Mouse (Mus musculus) kidney, embryonic 16.5 days (tissue): ENCODE data around the gene Usp13. TPM values are rescaled to one million over a fixed set of nuclear protein-coding genes. Genes with fewer than 3 reads are reported as not detected.

ENCODE experiments used
- ATAC-seq: fragments of 200-750 bp; cut with Nextera tagmentation; 2 replicates; pipeline ENCODE4 v1.8.0; 2017; ENCODE audit warnings: moderate TSS enrichment; ENCODE audit not compliant: low FRiP score, low TSS enrichment
- H3K27ac ChIP-seq: fragments of 300-500 bp; sonication (generic); 2 replicates; pipeline ENCODE4 v1.5.1; 2014; ENCODE audit warnings: low read length
- H3K27me3 ChIP-seq: fragments of 300-500 bp; sonication (generic); 2 replicates; pipeline ENCODE4 v1.6.1; 2014; ENCODE audit warnings: low read length, control low read depth, mixed read lengths; ENCODE audit not compliant: insufficient read depth
- H3K36me3 ChIP-seq: fragments of 300-500 bp; sonication (generic); 2 replicates; pipeline ENCODE4 v1.6.1; 2014; ENCODE audit warnings: low read length, control low read depth, mixed read lengths; ENCODE audit not compliant: insufficient read depth
- H3K4me1 ChIP-seq: fragments of 300-500 bp; sonication (generic); 2 replicates; pipeline ENCODE4 v1.6.1; 2014; ENCODE audit warnings: low read length, control low read depth, mixed read lengths; ENCODE audit not compliant: insufficient read depth
- H3K4me2 ChIP-seq: fragments of 300-500 bp; sonication (generic); replicated peaks from 2 replicates; pipeline ENCODE4 v1.6.1; 2014; ENCODE audit warnings: low read depth, low read length
- H3K4me3 ChIP-seq: fragments of 300-500 bp; sonication (generic); 2 replicates; pipeline ENCODE4 v1.5.1; 2014; ENCODE audit warnings: mild to moderate bottlenecking, low read length
- H3K9ac ChIP-seq: fragments of 300-500 bp; sonication (generic); replicated peaks from 2 replicates; pipeline ENCODE4 v1.6.1; 2014; ENCODE audit warnings: low read length
- H3K9me3 ChIP-seq: fragments of 300-500 bp; sonication (generic); 2 replicates; pipeline ENCODE4 v1.6.1; 2016; ENCODE audit warnings: low read length, control low read depth
- WGBS: fragments of 180-500 bp; shearing (Covaris S2); extraction: QIAGEN DNeasy Blood & Tissue Kit; methylation state at CpG from one replicate; pipeline ENCODE4 v1.1.7; 2014; 5-methylcytosine and 5-hydroxymethylcytosine counted together
- polyA plus RNA-seq: library from polyadenylated mRNA; unstranded; fragments of >200 nt; fragmentation: Nextera tagmentation; extraction: Ambion mirVana; gene quantifications from 2 replicates; pipeline ENCODE4 v1.2.1, GENCODE M21; 2015

Gene Usp13
- polyA plus RNA-seq, 1 experiment from 2014 or later = 5.2 TPM

GRCm38 (mm10) chr3:32910071-32910551 is 92.8 kb downstream of the Usp13 start:
- H3K27ac ChIP-seq = no peak overlapping the region
- no peak overlapping the region for H3K4me2 ChIP-seq
- no peaks in the 10 kb centered on the region for H3K27me3 ChIP-seq
- no peak overlapping the region for H3K4me3 ChIP-seq
- no peaks in the 10 kb centered on the region for H3K9me3 ChIP-seq
- 0 out of 2 replicates have a peak, but pooled peaks cover 8% of the 10 kb centered on the region for H3K36me3 ChIP-seq
- H3K4me1 ChIP-seq = no peaks in the 10 kb centered on the region
- ATAC-seq = peak; percentile 71; the same call in 1 of the 2 replicates
- 34% methylated on average over 7 of the region's 7 CpGs for WGBS
- no peak overlapping the region for H3K9ac ChIP-seq

DNA sequence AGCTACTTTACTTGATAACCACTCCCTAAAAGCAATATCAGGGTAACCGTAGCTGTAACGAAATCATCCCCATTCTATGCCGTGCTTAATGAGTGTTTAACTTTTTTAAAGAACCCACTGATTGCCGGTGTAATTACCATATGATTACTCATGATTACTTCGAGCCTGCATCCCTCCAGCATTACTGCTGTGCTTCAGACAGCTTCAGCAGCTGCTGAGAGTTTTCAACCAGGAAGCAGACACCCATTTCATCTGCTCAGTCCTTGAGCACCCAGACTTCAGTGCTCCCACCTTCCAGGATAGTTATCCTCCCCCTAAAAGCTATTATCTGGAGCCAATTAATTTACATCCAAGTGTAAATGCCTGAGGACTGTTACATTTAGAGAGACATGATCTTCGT is 106.8 kb downstream of the Usp13 start:
- ATAC-seq = no peak
- no peaks in the 10 kb centered on the region for H3K9me3 ChIP-seq
- H3K36me3 ChIP-seq = peaks cover 10% of the 10 kb centered on the region; the same call in 1 of the 2 replicates
- no peaks in the 10 kb centered on the region for H3K27me3 ChIP-seq
- 85% methylated on average over 6 of the region's 6 CpGs for WGBS
- no peak overlapping the region for H3K4me3 ChIP-seq
- H3K9ac ChIP-seq = no peak overlapping the region
- no peak overlapping the region for H3K27ac ChIP-seq
- no peaks in the 10 kb centered on the region for H3K4me1 ChIP-seq
- H3K4me2 ChIP-seq = no peak overlapping the region

- no peaks in the 10 kb centered on the region for H3K9me3 ChIP-seq
- H3K9ac ChIP-seq = no peak overlapping the region
- H3K4me2 ChIP-seq = no peak overlapping the region
- H3K27ac ChIP-seq = no peak overlapping the region
- 57% methylated on average over 8 of the region's 8 CpGs for WGBS
- H3K4me1 ChIP-seq = peaks cover 3% of the 10 kb centered on the region; the same call in 1 of the 2 replicates
- H3K27me3 ChIP-seq = no peaks in the 10 kb centered on the region
- no peak overlapping the region for H3K4me3 ChIP-seq
- no peaks in the 10 kb centered on the region for H3K36me3 ChIP-seq
- ATAC-seq = no peak
These were observed 122.6 kb downstream of the Usp13 start for GRCm38 (mm10) chr3:32939802-32940501.

GRCm38 (mm10) chr3:32947486-32947885 is 130.1 kb downstream of the Usp13 start:
- WGBS = 90% methylated on average over 5 of the region's 5 CpGs
- H3K9me3 ChIP-seq = no peaks in the 10 kb centered on the region
- H3K36me3 ChIP-seq = no peaks in the 10 kb centered on the region
- H3K4me2 ChIP-seq = no peak overlapping the region
- H3K4me3 ChIP-seq = no peak overlapping the region
- ATAC-seq = no peak
- H3K4me1 ChIP-seq = no peaks in the 10 kb centered on the region
- no peaks in the 10 kb centered on the region for H3K27me3 ChIP-seq
- no peak overlapping the region for H3K27ac ChIP-seq
- no peak overlapping the region for H3K9ac ChIP-seq

DNA sequence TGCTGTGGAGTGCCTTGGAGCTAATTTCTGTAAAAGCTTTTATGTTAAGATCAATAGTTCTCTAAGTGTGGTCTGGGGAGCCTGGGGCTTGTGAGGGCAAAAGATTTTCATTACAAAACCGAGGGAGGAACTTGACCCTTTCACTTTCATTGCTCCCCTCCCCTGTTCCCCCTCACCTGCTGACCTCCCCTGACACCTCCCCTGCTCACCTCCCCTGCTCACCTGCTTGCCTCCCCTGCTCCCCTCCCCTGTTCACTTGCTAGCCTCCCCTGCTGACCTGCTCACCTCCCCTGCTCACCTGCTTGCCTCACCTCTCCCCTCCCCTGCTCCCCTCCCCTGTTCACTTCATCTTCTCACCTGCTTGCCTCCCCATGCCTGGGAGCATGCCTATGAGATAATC is 134.0 kb downstream of the Usp13 start:
- ATAC-seq = no peak
- Histone ChIP-seq H3K9me3 (no peaks in the 10 kb centered on the region), H3K4me1 (no peaks in the 10 kb centered on the region), H3K4me3 (no peak overlapping the region), H3K4me2 (no peak overlapping the region), H3K9ac (no peak overlapping the region), H3K27ac (no peak overlapping the region), H3K36me3 (no peaks in the 10 kb centered on the region), H3K27me3 (no peaks in the 10 kb centered on the region)
- WGBS = 14% methylated on average over 1 of the region's 1 CpGs

DNA sequence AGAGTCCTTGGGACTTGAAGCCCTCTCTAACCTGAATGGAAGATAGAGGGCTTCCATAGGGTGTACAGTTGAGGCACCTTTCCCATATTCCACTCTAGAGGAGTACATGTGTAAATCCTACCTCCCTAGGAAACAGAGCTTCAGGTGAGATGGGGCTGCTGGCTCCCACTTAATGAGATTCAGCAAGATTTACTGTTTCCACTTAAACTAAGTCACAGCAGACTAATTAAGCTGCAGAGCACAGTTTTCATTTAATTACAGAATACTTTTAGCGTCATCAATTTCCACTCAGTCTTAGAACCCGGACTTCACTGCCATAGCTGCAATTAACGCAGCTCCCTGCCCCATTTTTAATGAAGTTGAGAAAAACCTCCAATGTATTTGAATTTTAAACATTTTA is 144.1 kb downstream of the Usp13 start:
- 68% methylated on average over 3 of the region's 3 CpGs for WGBS
- Histone ChIP-seq H3K27me3 (no peaks in the 10 kb centered on the region), H3K4me3 (no peak overlapping the region), H3K4me2 (no peak overlapping the region), H3K36me3 (no peaks in the 10 kb centered on the region), H3K9me3 (no peaks in the 10 kb centered on the region), H3K4me1 (no peaks in the 10 kb centered on the region), H3K27ac (no peak overlapping the region), H3K9ac (no peak overlapping the region)
- no peak for ATAC-seq

DNA sequence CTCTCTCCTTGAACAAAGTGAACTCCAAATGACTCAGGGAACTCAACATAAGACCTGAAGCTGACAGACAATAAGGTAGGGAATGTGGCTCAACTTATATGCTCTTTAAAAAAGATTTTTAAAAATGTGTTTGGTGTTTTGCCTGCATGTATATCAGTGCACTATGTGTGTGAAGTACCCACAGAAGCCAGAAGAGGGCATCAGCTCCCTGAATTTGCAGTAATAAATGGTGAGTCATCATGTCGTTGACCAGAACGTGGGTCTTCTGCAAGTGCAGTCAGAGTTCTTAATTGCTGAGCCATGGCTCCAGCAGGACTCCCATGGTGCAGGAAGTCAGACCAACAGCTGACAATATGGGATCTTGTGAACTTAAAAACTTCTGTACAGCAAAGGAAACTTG is 148.2 kb downstream of the Usp13 start:
- Histone ChIP-seq H3K9me3 (no peaks in the 10 kb centered on the region), H3K9ac (no peak overlapping the region), H3K4me1 (no peaks in the 10 kb centered on the region), H3K4me2 (no peak overlapping the region), H3K4me3 (no peak overlapping the region), H3K27me3 (no peaks in the 10 kb centered on the region), H3K27ac (no peak overlapping the region), H3K36me3 (no peaks in the 10 kb centered on the region)
- ATAC-seq = no peak
- WGBS = 0% methylated on average over 2 of the region's 2 CpGs

GRCm38 (mm10) chr3:32968671-32969425 is 151.5 kb downstream of the Usp13 start:
- no peak overlapping the region for H3K27ac ChIP-seq
- WGBS = 63% methylated on average over 1 of the region's 1 CpGs
- H3K36me3 ChIP-seq = no peaks in the 10 kb centered on the region
- H3K9ac ChIP-seq = no peak overlapping the region
- H3K4me3 ChIP-seq = no peak overlapping the region
- no peaks in the 10 kb centered on the region for H3K9me3 ChIP-seq
- H3K27me3 ChIP-seq = no peaks in the 10 kb centered on the region
- no peak for ATAC-seq
- no peak overlapping the region for H3K4me2 ChIP-seq
- H3K4me1 ChIP-seq = no peaks in the 10 kb centered on the region

GRCm38 (mm10) chr3:32970257-32970656 is 152.9 kb downstream of the Usp13 start:
- ATAC-seq = no peak
- Histone ChIP-seq H3K9ac (no peak overlapping the region), H3K4me2 (no peak overlapping the region), H3K4me1 (no peaks in the 10 kb centered on the region), H3K27ac (no peak overlapping the region), H3K4me3 (no peak overlapping the region), H3K9me3 (no peaks in the 10 kb centered on the region), H3K27me3 (no peaks in the 10 kb centered on the region), H3K36me3 (no peaks in the 10 kb centered on the region)
- 100% methylated on average over 1 of the region's 1 CpGs for WGBS

DNA sequence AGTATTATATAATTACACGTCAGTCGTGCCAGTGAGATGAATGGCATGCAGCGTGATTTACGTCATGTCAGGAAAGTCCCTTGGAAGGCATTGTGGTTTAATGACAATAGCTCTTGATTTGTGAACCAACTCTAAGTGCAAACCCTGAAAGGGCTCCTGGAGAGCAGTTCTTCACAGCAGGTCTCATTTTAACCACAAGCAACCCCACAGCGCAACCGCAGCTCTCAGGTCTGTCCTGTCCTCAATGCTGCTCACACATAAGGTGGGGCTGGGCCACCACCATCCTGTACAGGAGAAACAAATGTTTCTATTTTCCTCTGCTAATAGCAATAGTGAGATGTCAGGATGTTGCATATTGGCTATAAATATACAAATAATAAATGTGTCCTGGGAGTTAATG is 161.9 kb downstream of the Usp13 start:
- Histone ChIP-seq H3K4me3 (no peak overlapping the region), H3K27ac (no peak overlapping the region), H3K36me3 (no peaks in the 10 kb centered on the region), H3K4me2 (no peak overlapping the region), H3K4me1 (no peaks in the 10 kb centered on the region), H3K9ac (no peak overlapping the region), H3K27me3 (no peaks in the 10 kb centered on the region), H3K9me3 (no peaks in the 10 kb centered on the region)
- ATAC-seq = no peak
- 64% methylated on average over 6 of the region's 6 CpGs for WGBS
